Mouse (Mus musculus) gonadal fat pad, adult 2 months (tissue): ENCODE data around the gene Gpatch4. TPM values are rescaled to one million over a fixed set of nuclear protein-coding genes. Genes with fewer than 3 reads are reported as not detected.

Experiments
- DNase-seq: peaks from one replicate; pipeline ENCODE4 v3.0.0-alpha.2; 2012; ENCODE audit warnings: low read depth
- polyA plus RNA-seq: library from polyadenylated mRNA; depleted of rRNA; stranded (reverse); fragments of >200 nt; gene quantifications from 2 replicates; pipeline ENCODE4 v1.2.3, GENCODE M21; 2012; rRNA removed

Gene Gpatch4
- polyA plus RNA-seq, 1 experiment, result 5.7 TPM

DNA sequence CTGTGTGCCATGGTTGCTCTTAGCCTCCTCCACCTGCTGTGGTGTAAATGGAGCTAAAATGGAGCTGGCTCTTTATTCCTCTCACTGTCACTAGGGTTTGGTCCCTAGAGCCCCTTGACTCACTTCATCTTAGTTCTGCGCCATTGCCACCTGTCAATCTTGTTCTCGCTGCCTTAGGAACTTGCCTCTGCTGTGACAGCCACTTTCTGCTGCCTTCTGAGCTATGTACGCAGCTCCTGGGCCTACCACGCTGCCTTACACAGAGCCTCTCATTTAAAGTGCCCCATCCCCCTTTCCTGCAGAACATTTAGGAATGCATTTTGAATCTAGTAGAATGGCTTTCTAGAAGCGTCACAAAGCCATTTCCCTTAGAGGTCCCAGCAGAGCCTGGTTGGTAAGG, 51.2 kb downstream of the Gpatch4 start:
- no peak for DNase-seq

DNA sequence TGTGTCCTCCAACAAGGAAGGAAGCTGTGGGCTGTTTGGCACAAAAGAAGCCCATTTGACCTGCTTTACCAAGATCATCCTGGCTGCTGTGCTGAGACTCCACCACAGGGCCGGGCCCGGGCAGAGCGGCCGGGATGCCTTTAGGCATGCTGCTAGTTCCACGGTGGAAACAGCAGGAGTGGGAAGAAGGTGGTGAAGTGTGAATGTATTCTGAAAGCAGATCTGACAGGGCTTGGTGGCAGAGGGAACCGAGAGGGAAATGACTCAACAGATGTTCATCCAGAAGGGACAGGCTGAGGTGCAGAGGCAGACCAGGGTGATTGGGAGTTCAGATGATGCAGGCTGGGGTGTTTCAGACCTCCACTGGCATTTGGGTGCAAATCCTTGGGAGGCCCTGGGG, 54.8 kb downstream of the Gpatch4 start:
- DNase-seq, result no peak

DNA sequence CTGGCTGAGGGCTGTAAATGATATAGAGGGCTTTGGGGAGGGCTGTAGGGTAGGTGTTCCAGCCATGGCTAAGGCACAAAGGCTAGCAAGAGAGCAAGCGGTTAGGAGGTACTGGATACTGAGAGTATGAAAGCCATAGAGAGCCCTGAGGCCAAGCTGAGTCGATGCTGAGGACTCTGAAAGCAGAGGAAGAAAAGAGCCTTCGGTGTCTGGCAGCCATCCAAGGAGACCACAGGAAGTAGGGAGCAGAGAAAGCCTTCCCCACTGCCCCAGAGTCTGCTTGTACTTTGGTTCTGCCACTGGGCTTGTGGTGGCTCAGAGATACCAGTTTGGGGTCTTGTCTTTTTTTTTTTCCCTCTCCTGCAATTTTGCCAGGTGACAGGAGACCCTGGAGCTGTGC, 57.3 kb downstream of the Gpatch4 start:
- no peak for DNase-seq

DNA sequence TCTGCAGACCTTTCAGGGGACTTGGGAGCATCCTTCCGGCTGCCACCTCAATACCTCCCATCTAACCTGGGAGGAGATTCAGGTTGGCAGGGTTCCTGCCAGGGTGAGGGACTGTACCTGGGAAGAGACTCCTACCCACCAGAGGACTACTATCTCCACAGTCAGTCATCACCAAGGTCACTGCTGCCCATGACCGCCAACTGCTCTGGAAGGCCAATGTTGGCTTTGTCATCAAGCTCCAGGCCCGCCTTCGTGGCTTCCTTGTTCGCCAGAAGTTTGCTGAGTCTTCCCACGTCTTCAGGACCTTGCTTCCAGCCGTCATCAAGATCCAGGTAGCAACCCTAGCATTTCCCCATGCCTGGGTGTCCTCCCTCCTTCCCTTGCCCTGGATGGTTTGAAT, 58.8 kb downstream of the Gpatch4 start:
- DNase-seq, result no peak

DNA sequence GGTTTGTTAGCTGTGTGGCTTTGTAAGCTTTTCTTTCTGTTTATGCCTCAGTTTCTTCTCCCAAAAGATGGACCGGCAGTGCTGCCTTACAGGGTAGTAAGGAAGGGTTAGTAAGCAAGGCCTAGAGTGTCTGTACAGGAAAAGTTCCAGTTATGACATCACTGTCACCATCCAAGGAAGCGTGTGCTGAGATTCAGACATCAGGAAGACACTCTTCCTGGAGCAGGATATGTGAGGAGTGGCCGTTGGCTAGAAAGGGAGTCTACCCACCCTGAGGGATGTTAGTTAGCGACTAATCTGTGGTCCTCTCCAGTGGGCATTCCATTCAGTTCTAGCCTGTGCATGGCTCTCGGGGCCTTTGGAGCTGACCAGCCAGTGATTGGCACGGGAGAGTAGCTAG, 59.3 kb downstream of the Gpatch4 start:
- DNase-seq, result no peak

DNA sequence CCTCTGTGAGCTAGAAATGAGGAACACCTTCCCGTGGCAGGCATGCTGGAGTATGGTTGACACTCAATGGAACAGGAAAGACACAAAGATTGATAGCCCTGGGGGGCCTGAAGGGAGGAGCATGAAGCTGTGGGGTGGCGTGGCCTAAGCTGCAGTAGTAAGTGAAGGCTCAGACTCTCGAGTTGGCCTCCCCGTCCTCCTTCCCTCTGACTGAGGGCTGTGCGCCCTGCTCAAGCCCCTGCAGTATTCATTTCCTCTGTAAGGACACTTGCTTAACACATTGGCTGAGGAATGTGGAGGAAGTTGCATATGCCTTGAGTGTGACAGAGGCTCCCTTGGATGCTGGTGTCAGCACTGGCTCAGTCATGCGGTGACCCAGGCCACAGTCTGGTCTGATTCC, 59.7 kb downstream of the Gpatch4 start:
- no peak for DNase-seq

Other genes with a start within 250 kb of the Gpatch4 start
- gene Ntrk1, start 247.9 kb upstream of the Gpatch4 start, polyA plus RNA-seq, result 2.8 and 3.0 TPM in 2 replicates
- gene Insrr, start 246.2 kb upstream of the Gpatch4 start, polyA plus RNA-seq, result 2.0 and 2.8 TPM in 2 replicates
- gene Pear1, start 218.8 kb upstream of the Gpatch4 start, polyA plus RNA-seq, result 76.8 and 81.8 TPM in 2 replicates
- 0.43 and 0.61 TPM in 2 replicates for gene Sh2d2a, start 196.4 kb upstream of the Gpatch4 start, polyA plus RNA-seq
- 24.5 and 29.2 TPM in 2 replicates for gene Prcc, start 157.5 kb upstream of the Gpatch4 start, polyA plus RNA-seq
- gene Hdgf, start 136.8 kb upstream of the Gpatch4 start, polyA plus RNA-seq, result 78.3 and 87.9 TPM in 2 replicates
- gene Mrpl24, start 123.6 kb upstream of the Gpatch4 start, polyA plus RNA-seq, result 51.0 and 51.8 TPM in 2 replicates
- gene Isg20l2, start 112.8 kb upstream of the Gpatch4 start, polyA plus RNA-seq, result 11.0 and 11.4 TPM in 2 replicates
- gene Rrnad1, start 112.4 kb upstream of the Gpatch4 start, polyA plus RNA-seq, result 19.9 and 27.5 TPM in 2 replicates
- 5.6 and 12.0 TPM in 2 replicates for gene Crabp2, start 94.4 kb upstream of the Gpatch4 start, polyA plus RNA-seq
- 5.0 and 6.1 TPM in 2 replicates for gene Nes, start 72.0 kb upstream of the Gpatch4 start, polyA plus RNA-seq
- 0.08 TPM in 1 of 2 replicates, not detected in the other for gene Bcan, start 42.9 kb upstream of the Gpatch4 start, polyA plus RNA-seq
- not detected in 2 replicates for gene Hapln2, start 15.5 kb upstream of the Gpatch4 start, polyA plus RNA-seq
- 98.6 and 109 TPM in 2 replicates for gene Naxe, start 15.4 kb downstream of the Gpatch4 start, polyA plus RNA-seq
- 0.88 and 1.5 TPM in 2 replicates for gene Ttc24, start 35.2 kb downstream of the Gpatch4 start, polyA plus RNA-seq
- gene Iqgap3, start 38.9 kb downstream of the Gpatch4 start, polyA plus RNA-seq, result 1.7 and 2.0 TPM in 2 replicates
- gene Mef2d, start 99.3 kb downstream of the Gpatch4 start, polyA plus RNA-seq, result 39.5 and 41.9 TPM in 2 replicates
- gene Rhbg, start 211.6 kb downstream of the Gpatch4 start, polyA plus RNA-seq, result 33.0 TPM in 2 replicates
- 0.09 and 0.10 TPM in 2 replicates for gene Gm38392, start 244.1 kb downstream of the Gpatch4 start, polyA plus RNA-seq